Mouse (Mus musculus) lung, postnatal 0 days (tissue): Measurements from ENCODE around the gene Aifm1. TPM values are rescaled to one million over a fixed set of nuclear protein-coding genes. Genes with fewer than 3 reads are reported as not detected.

Source experiments
- ATAC-seq: fragments of 200-750 bp; cut with Nextera tagmentation; 2 replicates; pipeline ENCODE4 v1.8.0; 2017; ENCODE audit warnings: moderate library complexity
- DNase-seq: peaks from one replicate; pipeline ENCODE4 v3.0.0-alpha.2; 2016; ENCODE audit warnings: low spot score
- H3K27ac ChIP-seq: fragments of 300-500 bp; sonication (generic); 2 replicates; pipeline ENCODE4 v1.5.1; 2014; ENCODE audit warnings: antibody characterized with exemption, mild to moderate bottlenecking, low read length, mixed read lengths
- H3K27me3 ChIP-seq: fragments of 300-500 bp; sonication (generic); replicated peaks from 2 replicates; pipeline ENCODE4 v1.6.1; 2014; ENCODE audit warnings: low read length, mixed read lengths; ENCODE audit not compliant: insufficient read depth
- H3K36me3 ChIP-seq: fragments of 300-500 bp; sonication (generic); 2 replicates; pipeline ENCODE4 v1.6.1; 2014; ENCODE audit warnings: low read length, mixed read lengths; ENCODE audit not compliant: insufficient read depth
- H3K4me1 ChIP-seq: fragments of 300-500 bp; sonication (generic); 2 replicates; pipeline ENCODE4 v1.6.1; 2014; ENCODE audit warnings: antibody characterized with exemption, low read depth, low read length, mixed read lengths; ENCODE audit not compliant: insufficient read depth
- H3K4me2 ChIP-seq: fragments of 300-500 bp; sonication (generic); replicated peaks from 2 replicates; pipeline ENCODE4 v1.6.1; 2014; ENCODE audit warnings: low read depth, mild to moderate bottlenecking, low read length, moderate library complexity, mixed read lengths
- H3K4me3 ChIP-seq: fragments of 300-500 bp; sonication (generic); 2 replicates; pipeline ENCODE4 v1.5.1; 2014; ENCODE audit warnings: low read depth, low read length
- H3K9ac ChIP-seq: fragments of 300-500 bp; sonication (generic); replicated peaks from 2 replicates; pipeline ENCODE4 v1.6.1; 2014; ENCODE audit warnings: low read depth, mild to moderate bottlenecking
- H3K9me3 ChIP-seq: fragments of 300-500 bp; sonication (generic); 2 replicates; pipeline ENCODE4 v1.6.1; 2016; ENCODE audit warnings: low read length, mixed read lengths
- CTCF ChIP-seq: IDR thresholded peaks from 2 replicates; pipeline ENCODE4 v1.5.1; 2016; ENCODE audit warnings: antibody characterized with exemption, mild to moderate bottlenecking
- EP300 ChIP-seq: IDR thresholded peaks from 2 replicates; pipeline ENCODE4 v1.6.1; 2016; ENCODE audit warnings: antibody characterized with exemption, mild to moderate bottlenecking, control low read depth
- WGBS: fragments of 180-500 bp; shearing (Covaris S2); extraction: QIAGEN DNeasy Blood & Tissue Kit; methylation state at CpG from one replicate; pipeline ENCODE4 v1.1.7; 2014; 5-methylcytosine and 5-hydroxymethylcytosine counted together
- polyA plus RNA-seq: library from polyadenylated mRNA; unstranded; fragments of >200 nt; fragmentation: Nextera tagmentation; extraction: Ambion mirVana; gene quantifications from 2 replicates; pipeline ENCODE4 v1.2.1, GENCODE M21; 2015

Gene Aifm1
- polyA plus RNA-seq, 1 experiment from 2014 or later: 30.4 TPM

GRCm38 (mm10) chrX:48432599-48433526 is 80.5 kb downstream of the Aifm1 start:
- Histone ChIP-seq H3K9ac (no peak overlapping the region), H3K4me3 (no peak overlapping the region), H3K27me3 (no peaks in the 10 kb centered on the region), H3K36me3 (no peaks in the 10 kb centered on the region), H3K4me2 (no peak overlapping the region), H3K9me3 (no peaks in the 10 kb centered on the region), H3K4me1 (no peaks in the 10 kb centered on the region), H3K27ac (no peak overlapping the region)
- ATAC-seq (no peak), DNase-seq (no peak)
- WGBS: 52% methylated on average over 15 of the region's 15 CpGs
- TF ChIP-seq CTCF (no peak), EP300 (no peak)

DNA sequence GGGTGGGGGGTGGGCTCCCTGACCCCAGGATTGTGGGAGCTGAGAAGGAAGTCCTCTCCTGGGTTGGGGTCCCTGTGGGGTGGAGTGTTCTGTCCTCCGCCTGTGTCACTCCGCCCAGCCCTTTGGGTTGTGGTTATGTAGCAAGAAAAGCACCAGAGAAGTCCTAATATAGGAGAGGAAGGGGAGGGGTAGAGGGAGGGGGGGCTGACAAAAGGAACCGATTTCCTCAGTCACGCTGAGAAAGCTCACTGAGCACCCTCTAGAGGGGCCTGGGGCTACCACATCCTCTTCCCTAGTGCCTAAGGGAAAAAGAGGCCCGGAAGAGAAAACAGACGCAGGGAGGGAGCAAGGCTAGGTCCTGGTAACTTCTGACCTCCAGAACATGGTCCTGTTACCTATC is 83.8 kb downstream of the Aifm1 start:
- no peaks in the 10 kb centered on the region for H3K36me3 ChIP-seq
- ATAC-seq (peak; percentile 49; the same call in 1 of the 2 replicates), DNase-seq (peak; percentile 63)
- no peak overlapping the region for H3K4me3 ChIP-seq
- H3K4me1 ChIP-seq: no peaks in the 10 kb centered on the region
- H3K4me2 ChIP-seq: no peak overlapping the region
- H3K9me3 ChIP-seq: no peaks in the 10 kb centered on the region
- TF ChIP-seq CTCF: peak; percentile 35
- no peak for TF ChIP-seq EP300
- no peaks in the 10 kb centered on the region for H3K27me3 ChIP-seq
- WGBS: 40% methylated on average over 6 of the region's 6 CpGs
- no peak overlapping the region for H3K27ac ChIP-seq
- H3K9ac ChIP-seq: no peak overlapping the region

GRCm38 (mm10) chrX:48429100-48429499 is 84.3 kb downstream of the Aifm1 start:
- Histone ChIP-seq H3K27me3 (no peaks in the 10 kb centered on the region), H3K4me1 (no peaks in the 10 kb centered on the region), H3K4me2 (no peak overlapping the region), H3K36me3 (no peaks in the 10 kb centered on the region), H3K27ac (no peak overlapping the region), H3K4me3 (no peak overlapping the region), H3K9me3 (no peaks in the 10 kb centered on the region), H3K9ac (no peak overlapping the region)
- no peak for ATAC-seq
- TF ChIP-seq CTCF (no peak), EP300 (no peak)
- no peak for DNase-seq

GRCm38 (mm10) chrX:48428642-48429041 is 84.7 kb downstream of the Aifm1 start:
- Histone ChIP-seq H3K4me1 (no peaks in the 10 kb centered on the region), H3K27me3 (no peaks in the 10 kb centered on the region), H3K9me3 (no peaks in the 10 kb centered on the region), H3K4me2 (no peak overlapping the region), H3K4me3 (no peak overlapping the region), H3K36me3 (no peaks in the 10 kb centered on the region), H3K9ac (no peak overlapping the region), H3K27ac (no peak overlapping the region)
- DNase-seq (no peak), ATAC-seq (no peak)
- 75% methylated on average over 8 of the region's 8 CpGs for WGBS
- no peak for TF ChIP-seq CTCF
- no peak for TF ChIP-seq EP300

GRCm38 (mm10) chrX:48428241-48428640 is 85.1 kb downstream of the Aifm1 start:
- DNase-seq (peak; percentile 43), ATAC-seq (peak; percentile 42)
- Histone ChIP-seq H3K27me3 (no peaks in the 10 kb centered on the region), H3K4me3 (no peak overlapping the region), H3K36me3 (no peaks in the 10 kb centered on the region), H3K27ac (0 out of 2 replicates have a peak overlapping the region, but pooled peaks have one; percentile 47), H3K9ac (no peak overlapping the region), H3K4me2 (no peak overlapping the region), H3K9me3 (no peaks in the 10 kb centered on the region), H3K4me1 (no peaks in the 10 kb centered on the region)
- 38% methylated on average over 6 of the region's 6 CpGs for WGBS
- TF ChIP-seq CTCF (no peak), EP300 (peak; percentile 27; the same call in 1 of the 2 replicates)

- no peak for ATAC-seq
- no peaks in the 10 kb centered on the region for H3K9me3 ChIP-seq
- 40% methylated on average over 7 of the region's 7 CpGs for WGBS
- H3K36me3 ChIP-seq: no peaks in the 10 kb centered on the region
- no peaks in the 10 kb centered on the region for H3K27me3 ChIP-seq
- H3K4me3 ChIP-seq: no peak overlapping the region
- TF ChIP-seq EP300 (no peak), CTCF (no peak)
- H3K27ac ChIP-seq: 0 out of 2 replicates have a peak overlapping the region, but pooled peaks have one; percentile 3
- no peak overlapping the region for H3K9ac ChIP-seq
- H3K4me1 ChIP-seq: no peaks in the 10 kb centered on the region
- H3K4me2 ChIP-seq: peak overlapping the region; percentile 28; the same call in 1 of the 2 replicates
- DNase-seq: no peak
Observed at GRCm38 (mm10) chrX:48425280-48425679, 88.1 kb downstream of the Aifm1 start.

Other genes with a start within 250 kb of the Aifm1 start
- gene Bcorl1, start 172.2 kb downstream of the Aifm1 start, polyA plus RNA-seq: 3.1 and 3.7 TPM in 2 replicates
- gene Elf4, start 50.4 kb downstream of the Aifm1 start, polyA plus RNA-seq: 3.5 and 3.8 TPM in 2 replicates
- 1.2 and 1.3 TPM in 2 replicates for gene Rab33a, start 5.7 kb upstream of the Aifm1 start, polyA plus RNA-seq
- gene Zfp280c, start 80.9 kb upstream of the Aifm1 start, polyA plus RNA-seq: 5.0 and 5.4 TPM in 2 replicates
- 9.0 and 9.2 TPM in 2 replicates for gene Slc25a14, start 109.8 kb upstream of the Aifm1 start, polyA plus RNA-seq
- not detected in 2 replicates for gene Gpr119, start 160.9 kb upstream of the Aifm1 start, polyA plus RNA-seq
- 10.2 and 12.5 TPM in 2 replicates for gene Rbmx2, start 181.4 kb upstream of the Aifm1 start, polyA plus RNA-seq